ENCODE assay signal across 10 mouse cellular contexts in genomic region chr12:112163981-112164839, GRCm38 (mm10). TPM values are rescaled to one million over a fixed set of nuclear protein-coding genes. Genes with fewer than 3 reads are reported as not detected.
A peak's percentile ranks its signal among the peaks of the same experiment; 100 is the strongest.
DNase-seq lines count a peak whose midpoint lies in the region; ATAC-seq lines count a peak whose summit lies in the region.
"Had no signal": no experiment of that assay in that cellular context is flagged by ENCODE, and none has a peak within 500 bp of the region (broad histone marks: within the 10 kb centered on the region; RNA-seq: fewer than 3 reads in every experiment).

No protein-coding gene starts in this region.

- H3K27ac ChIP-seq in neural tube, embryonic 11.5 days (ENCODE audit: low read depth, low read length): peak overlapping the region; percentile 45
- H3K27ac ChIP-seq in forebrain, embryonic 13.5 days: peak overlapping the region; percentile 80
- H3K27ac ChIP-seq in liver, embryonic 13.5 days: no peak overlapping the region
- H3K27ac ChIP-seq in stomach, embryonic 15.5 days: no peak overlapping the region

- H3K36me3 ChIP-seq in neural tube, embryonic 11.5 days (ENCODE audit: control insufficient read depth, insufficient read depth, low read length): no peaks in the 10 kb centered on the region; the same call in 1 of the 2 replicates
- H3K36me3 ChIP-seq in forebrain, embryonic 13.5 days (ENCODE audit: poor library complexity, severe bottlenecking): peaks cover 83% of the 10 kb centered on the region
- no peaks in the 10 kb centered on the region for H3K36me3 ChIP-seq in liver, embryonic 13.5 days
- no peaks in the 10 kb centered on the region for H3K36me3 ChIP-seq in stomach, embryonic 15.5 days

- H3K4me2 ChIP-seq in neural tube, embryonic 11.5 days (ENCODE audit: low read depth): no peak overlapping the region
- no peak overlapping the region for H3K4me2 ChIP-seq in forebrain, embryonic 13.5 days
- no peak overlapping the region for H3K4me2 ChIP-seq in liver, embryonic 13.5 days
- no peak overlapping the region for H3K4me2 ChIP-seq in stomach, embryonic 15.5 days

- H3K4me3 ChIP-seq in neural tube, embryonic 11.5 days (ENCODE audit: low read depth, low read length): no peak overlapping the region
- H3K4me3 ChIP-seq in forebrain, embryonic 13.5 days: no peak overlapping the region
- H3K4me3 ChIP-seq in liver, embryonic 13.5 days (replicated peaks): no peak overlapping the region
- no peak overlapping the region for H3K4me3 ChIP-seq in stomach, embryonic 15.5 days (replicated peaks)

- 0 out of 2 replicates have a peak, but pooled peaks cover 2% of the 10 kb centered on the region for H3K27me3 ChIP-seq in neural tube, embryonic 11.5 days (ENCODE audit: control insufficient read depth, insufficient read depth, low read length)
- H3K27me3 ChIP-seq in forebrain, embryonic 13.5 days: no peaks in the 10 kb centered on the region
- H3K27me3 ChIP-seq in liver, embryonic 13.5 days: no peaks in the 10 kb centered on the region
- no peaks in the 10 kb centered on the region for H3K27me3 ChIP-seq in stomach, embryonic 15.5 days (replicated peaks)

- peak; percentile 67 for ATAC-seq in neural tube, embryonic 11.5 days (ENCODE audit: insufficient read depth, low FRiP score, low TSS enrichment)
- ATAC-seq in forebrain, embryonic 13.5 days: peak; percentile 52; the same call in 1 of the 2 replicates
- peak; percentile 57 for ATAC-seq in liver, embryonic 13.5 days (ENCODE audit: low read depth)
- ATAC-seq in stomach, embryonic 15.5 days (ENCODE audit: insufficient read depth, low FRiP score, low read depth): 0 out of 2 replicates have a peak, but pooled peaks have one; percentile 29
- ATAC-seq in megakaryocyte progenitor cell, adult 5-6 weeks (replicated peaks; ENCODE audit: poor library complexity): no peak

- H3K9ac ChIP-seq in neural tube, embryonic 11.5 days (ENCODE audit: low read length): no peak overlapping the region; the same call in 1 of the 2 replicates
- H3K9ac ChIP-seq in forebrain, embryonic 13.5 days: peak overlapping the region; percentile 47; the same call in 1 of the 2 replicates
- H3K9ac ChIP-seq in liver, embryonic 13.5 days: no peak overlapping the region
- H3K9ac ChIP-seq in stomach, embryonic 15.5 days: no peak overlapping the region

- H3K9me3 ChIP-seq in neural tube, embryonic 11.5 days (ENCODE audit: control insufficient read depth, low read length): no peaks in the 10 kb centered on the region
- H3K9me3 ChIP-seq in forebrain, embryonic 13.5 days (replicated peaks): no peaks in the 10 kb centered on the region
- H3K9me3 ChIP-seq in liver, embryonic 13.5 days (replicated peaks): no peaks in the 10 kb centered on the region
- H3K9me3 ChIP-seq in stomach, embryonic 15.5 days: no peaks in the 10 kb centered on the region

- WGBS in neural tube, embryonic 11.5 days: 22% methylated on average over 16 of the region's 16 CpGs
- WGBS in forebrain, embryonic 13.5 days: 11% methylated on average over 16 of the region's 16 CpGs
- WGBS in liver, embryonic 13.5 days (ENCODE audit: insufficient replicate concordance): 35% methylated on average over 16 of the region's 16 CpGs
- 32% methylated on average over 16 of the region's 16 CpGs for WGBS in stomach, embryonic 15.5 days

- H3K4me1 ChIP-seq in neural tube, embryonic 11.5 days (ENCODE audit: control insufficient read depth, insufficient read depth, low read length): peaks cover 27% of the 10 kb centered on the region
- peaks cover 63% of the 10 kb centered on the region for H3K4me1 ChIP-seq in forebrain, embryonic 13.5 days
- H3K4me1 ChIP-seq in liver, embryonic 13.5 days (replicated peaks): peaks cover 7% of the 10 kb centered on the region
- H3K4me1 ChIP-seq in stomach, embryonic 15.5 days: peaks cover 7% of the 10 kb centered on the region; the same call in 1 of the 2 replicates

- peak; percentile 78 for DNase-seq in neural tube, embryonic 11.5 days (ENCODE audit: low spot score)
- no peak for DNase-seq in neural tube, embryonic 10.5 days (ENCODE audit: extremely low spot score, low spot score)
- DNase-seq in liver, embryonic 13.5 days: no peak
- no peak for DNase-seq in B cell, adult 2 months
- DNase-seq: right cerebral cortex, postnatal 14 days had no signal

RNA-seq across cellular contexts. Expression of gene Kif26a, which starts 18.2 kb away (rescaled TPM):
- polyA plus RNA-seq in neural tube, embryonic 11.5 days (2014; fragmentation: Nextera tagmentation; extraction: Ambion mirVana): 2.0 and 2.8 TPM in 2 replicates
- 10.9 and 14.4 TPM in 2 replicates for polyA plus RNA-seq in forebrain, embryonic 13.5 days (2015; fragmentation: Nextera tagmentation; extraction: Ambion mirVana)
- 0.13 and 0.17 TPM in 2 replicates for polyA plus RNA-seq in liver, embryonic 13.5 days (2015; fragmentation: Nextera tagmentation; extraction: Ambion mirVana)
- 2.9 and 3.2 TPM in 2 replicates for polyA plus RNA-seq in stomach, embryonic 15.5 days (2015; fragmentation: Nextera tagmentation; extraction: Ambion mirVana)
- not detected in 2 replicates for total RNA-seq in megakaryocyte progenitor cell, adult 5-6 weeks (2015)
- total RNA-seq in megakaryocyte progenitor cell, adult 5-6 weeks (2017): not detected in 2 replicates
- total RNA-seq: hematopoietic stem cell, adult 5-6 weeks; megakaryocyte-erythroid progenitor cell, adult 5-6 weeks had no signal

RNA-seq across cellular contexts. Expression of gene Aspg, which starts 57.7 kb away (rescaled TPM):
- 0.69 and 0.73 TPM in 2 replicates for polyA plus RNA-seq in neural tube, embryonic 11.5 days (2014; fragmentation: Nextera tagmentation; extraction: Ambion mirVana)
- polyA plus RNA-seq in forebrain, embryonic 13.5 days (2015; fragmentation: Nextera tagmentation; extraction: Ambion mirVana): 0.08 and 0.15 TPM in 2 replicates
- 0.06 and 0.10 TPM in 2 replicates for polyA plus RNA-seq in liver, embryonic 13.5 days (2015; fragmentation: Nextera tagmentation; extraction: Ambion mirVana)
- polyA plus RNA-seq in stomach, embryonic 15.5 days (2015; fragmentation: Nextera tagmentation; extraction: Ambion mirVana): 6.1 and 9.2 TPM in 2 replicates
- total RNA-seq in megakaryocyte progenitor cell, adult 5-6 weeks (2015): not detected in 2 replicates
- not detected in 2 replicates for total RNA-seq in megakaryocyte progenitor cell, adult 5-6 weeks (2017)
- total RNA-seq: hematopoietic stem cell, adult 5-6 weeks; megakaryocyte-erythroid progenitor cell, adult 5-6 weeks had no signal

Comparison
In these comparisons a context has a peak if more than half of its experiments do, and no peak if none do; other contexts are left out.
1. H3K27ac ChIP-seq: peak in neural tube, embryonic 11.5 days (single experiment) and forebrain, embryonic 13.5 days (single experiment); none in liver, embryonic 13.5 days (single experiment) and stomach, embryonic 15.5 days (single experiment).